Mouse (Mus musculus) lung, adult 2 months (tissue): ENCODE measurements around the gene Kcnj11.

Experiments used
- CTCF ChIP-seq: fragments of 200-500 bp; IDR thresholded peaks from 2 replicates; pipeline ENCODE4 v1.5.1; 2011; ENCODE audit warnings: mild to moderate bottlenecking, low read length, control low read depth; ENCODE audit not compliant: insufficient read depth
- POLR2A ChIP-seq: fragments of 200-500 bp; IDR thresholded peaks from 2 replicates; pipeline ENCODE4 v1.6.1; 2011; ENCODE audit warnings: low read depth, mild to moderate bottlenecking, control low read depth, low read length, borderline replicate concordance; ENCODE audit errors: extremely low read depth

- TF ChIP-seq CTCF (no peak), POLR2A (no peak)
These were observed 3.2 kb downstream of the Kcnj11 start for GRCm38 (mm10) chr7:46097319-46097783.
